Mouse (Mus musculus) heart, postnatal 0 days (tissue): ENCODE measurements around the gene Agbl4.

Source experiments
- CTCF ChIP-seq: IDR thresholded peaks from 2 replicates; pipeline ENCODE4 v1.5.1; 2016; ENCODE audit warnings: antibody characterized with exemption, control low read depth, low read depth
- EP300 ChIP-seq: IDR thresholded peaks from 2 replicates; pipeline ENCODE4 v1.6.1; 2016; ENCODE audit warnings: antibody characterized with exemption, low read depth

GRCm38 (mm10) chr4:111686951-111687350, 1289.5 kb downstream of the Agbl4 start:
- TF ChIP-seq CTCF (peak; percentile 81), EP300 (no peak)
